Mouse (Mus musculus): ENCODE measurements around the gene Ehf. TPM values are rescaled to one million over a fixed set of nuclear protein-coding genes. Genes with fewer than 3 reads are reported as not detected.

Ehf gene
- polyA plus RNA-seq, 1 experiment from 2014 or later, result 0.08 TPM

- no peak overlapping the region for H3K9ac ChIP-seq
- ATAC-seq (ENCODE audit: low read depth) (no peak), DNase-seq (no peak)
- H3K4me3 ChIP-seq (replicated peaks), result no peak overlapping the region
- WGBS (ENCODE audit: insufficient replicate concordance), result 60% methylated on average over 6 of the region's 6 CpGs
- no peaks in the 10 kb centered on the region for H3K27me3 ChIP-seq
- no peaks in the 10 kb centered on the region for H3K36me3 ChIP-seq
- H3K4me2 ChIP-seq, result no peak overlapping the region
- no peaks in the 10 kb centered on the region for H3K9me3 ChIP-seq (replicated peaks)
- no peak overlapping the region for H3K27ac ChIP-seq
- no peaks in the 10 kb centered on the region for H3K4me1 ChIP-seq (replicated peaks)
These were observed 27.6 kb downstream of the Ehf start for GRCm38 (mm10) chr2:103275316-103275960.

- H3K4me2 ChIP-seq, result no peak overlapping the region
- H3K9me3 ChIP-seq (replicated peaks), result no peaks in the 10 kb centered on the region
- H3K4me3 ChIP-seq (replicated peaks), result no peak overlapping the region
- no peak overlapping the region for H3K9ac ChIP-seq
- H3K27ac ChIP-seq, result no peak overlapping the region
- DNase-seq, result no peak
- H3K36me3 ChIP-seq, result no peaks in the 10 kb centered on the region
- ATAC-seq (ENCODE audit: low read depth), result no peak
- 57% methylated on average over 2 of the region's 2 CpGs for WGBS (ENCODE audit: insufficient replicate concordance)
- no peaks in the 10 kb centered on the region for H3K27me3 ChIP-seq
- no peaks in the 10 kb centered on the region for H3K4me1 ChIP-seq (replicated peaks)
These were observed 28.3 kb downstream of the Ehf start for GRCm38 (mm10) chr2:103274803-103275202.

GRCm38 (mm10) chr2:103274270-103274669 is 28.8 kb downstream of the Ehf start:
- H3K36me3 ChIP-seq, result no peaks in the 10 kb centered on the region
- H3K4me2 ChIP-seq, result no peak overlapping the region
- WGBS (ENCODE audit: insufficient replicate concordance), result 57% methylated on average over 1 of the region's 1 CpGs
- ATAC-seq (ENCODE audit: low read depth) (no peak), DNase-seq (no peak)
- H3K27me3 ChIP-seq, result no peaks in the 10 kb centered on the region
- no peaks in the 10 kb centered on the region for H3K9me3 ChIP-seq (replicated peaks)
- no peak overlapping the region for H3K27ac ChIP-seq
- no peaks in the 10 kb centered on the region for H3K4me1 ChIP-seq (replicated peaks)
- no peak overlapping the region for H3K4me3 ChIP-seq (replicated peaks)
- no peak overlapping the region for H3K9ac ChIP-seq

- 68% methylated on average over 8 of the region's 8 CpGs for WGBS (ENCODE audit: insufficient replicate concordance)
- Histone ChIP-seq H3K4me2 (no peak overlapping the region), H3K9me3 (replicated peaks) (no peaks in the 10 kb centered on the region), H3K4me3 (replicated peaks) (no peak overlapping the region), H3K27me3 (no peaks in the 10 kb centered on the region), H3K27ac (no peak overlapping the region), H3K36me3 (no peaks in the 10 kb centered on the region), H3K9ac (no peak overlapping the region), H3K4me1 (replicated peaks) (no peaks in the 10 kb centered on the region)
- DNase-seq (no peak), ATAC-seq (ENCODE audit: low read depth) (no peak)
These were observed 31.6 kb downstream of the Ehf start for GRCm38 (mm10) chr2:103271481-103271880.

GRCm38 (mm10) chr2:103270556-103271160 is 32.4 kb downstream of the Ehf start:
- Histone ChIP-seq H3K27ac (no peak overlapping the region), H3K4me1 (replicated peaks) (no peaks in the 10 kb centered on the region), H3K4me2 (no peak overlapping the region), H3K36me3 (no peaks in the 10 kb centered on the region), H3K9me3 (replicated peaks) (no peaks in the 10 kb centered on the region), H3K4me3 (replicated peaks) (no peak overlapping the region), H3K27me3 (no peaks in the 10 kb centered on the region), H3K9ac (no peak overlapping the region)
- 69% methylated on average over 5 of the region's 5 CpGs for WGBS (ENCODE audit: insufficient replicate concordance)
- no peak for DNase-seq
- no peak for ATAC-seq (ENCODE audit: low read depth)

GRCm38 (mm10) chr2:103239086-103239485 is 64.0 kb downstream of the Ehf start:
- Histone ChIP-seq H3K36me3 (no peaks in the 10 kb centered on the region), H3K9me3 (replicated peaks) (no peaks in the 10 kb centered on the region), H3K27ac (no peak overlapping the region), H3K4me3 (replicated peaks) (no peak overlapping the region), H3K4me1 (replicated peaks) (no peaks in the 10 kb centered on the region), H3K9ac (no peak overlapping the region), H3K4me2 (no peak overlapping the region), H3K27me3 (no peaks in the 10 kb centered on the region)
- WGBS (ENCODE audit: insufficient replicate concordance), result 72% methylated on average over 4 of the region's 4 CpGs
- ATAC-seq (ENCODE audit: low read depth), result no peak
- no peak for DNase-seq

- Histone ChIP-seq H3K36me3 (no peaks in the 10 kb centered on the region), H3K4me2 (no peak overlapping the region), H3K9me3 (replicated peaks) (no peaks in the 10 kb centered on the region), H3K4me3 (replicated peaks) (no peak overlapping the region), H3K4me1 (replicated peaks) (no peaks in the 10 kb centered on the region), H3K27me3 (no peaks in the 10 kb centered on the region), H3K9ac (no peak overlapping the region), H3K27ac (no peak overlapping the region)
- 82% methylated on average over 2 of the region's 2 CpGs for WGBS (ENCODE audit: insufficient replicate concordance)
- DNase-seq (no peak), ATAC-seq (ENCODE audit: low read depth) (no peak)
These were observed 76.3 kb downstream of the Ehf start for GRCm38 (mm10) chr2:103226781-103227180.

- no peak overlapping the region for H3K9ac ChIP-seq
- no peak for ATAC-seq (ENCODE audit: low read depth)
- H3K4me1 ChIP-seq (replicated peaks), result no peaks in the 10 kb centered on the region
- no peaks in the 10 kb centered on the region for H3K9me3 ChIP-seq (replicated peaks)
- no peak for DNase-seq
- H3K27ac ChIP-seq, result no peak overlapping the region
- no peaks in the 10 kb centered on the region for H3K27me3 ChIP-seq
- no peak overlapping the region for H3K4me3 ChIP-seq (replicated peaks)
- no peaks in the 10 kb centered on the region for H3K36me3 ChIP-seq
- no peak overlapping the region for H3K4me2 ChIP-seq
- WGBS (ENCODE audit: insufficient replicate concordance), result 67% methylated on average over 2 of the region's 2 CpGs
These were observed 82.2 kb downstream of the Ehf start for GRCm38 (mm10) chr2:103220871-103221270.

GRCm38 (mm10) chr2:103218323-103218722 is 84.8 kb downstream of the Ehf start:
- Histone ChIP-seq H3K4me3 (replicated peaks) (no peak overlapping the region), H3K27ac (no peak overlapping the region), H3K36me3 (no peaks in the 10 kb centered on the region), H3K27me3 (no peaks in the 10 kb centered on the region), H3K4me2 (no peak overlapping the region), H3K9ac (no peak overlapping the region), H3K4me1 (replicated peaks) (no peaks in the 10 kb centered on the region), H3K9me3 (replicated peaks) (no peaks in the 10 kb centered on the region)
- DNase-seq, result no peak
- ATAC-seq (ENCODE audit: low read depth), result no peak
- 68% methylated on average over 4 of the region's 4 CpGs for WGBS (ENCODE audit: insufficient replicate concordance)

- no peak overlapping the region for H3K4me3 ChIP-seq (replicated peaks)
- no peak overlapping the region for H3K27ac ChIP-seq
- no peak overlapping the region for H3K4me2 ChIP-seq
- no peaks in the 10 kb centered on the region for H3K4me1 ChIP-seq (replicated peaks)
- no peak overlapping the region for H3K9ac ChIP-seq
- 71% methylated on average over 4 of the region's 4 CpGs for WGBS (ENCODE audit: insufficient replicate concordance)
- H3K27me3 ChIP-seq, result no peaks in the 10 kb centered on the region
- no peak for DNase-seq
- no peak for ATAC-seq (ENCODE audit: low read depth)
- H3K36me3 ChIP-seq, result no peaks in the 10 kb centered on the region
- no peaks in the 10 kb centered on the region for H3K9me3 ChIP-seq (replicated peaks)
These were observed 87.3 kb downstream of the Ehf start for GRCm38 (mm10) chr2:103215801-103216200.

- DNase-seq, result no peak
- Histone ChIP-seq H3K27ac (no peak overlapping the region), H3K27me3 (no peaks in the 10 kb centered on the region), H3K4me3 (replicated peaks) (no peak overlapping the region), H3K4me2 (no peak overlapping the region), H3K9ac (no peak overlapping the region), H3K4me1 (replicated peaks) (no peaks in the 10 kb centered on the region), H3K36me3 (no peaks in the 10 kb centered on the region), H3K9me3 (replicated peaks) (no peaks in the 10 kb centered on the region)
- WGBS (ENCODE audit: insufficient replicate concordance), result 66% methylated on average over 8 of the region's 8 CpGs
- no peak for ATAC-seq (ENCODE audit: low read depth)
These were observed 88.2 kb downstream of the Ehf start for GRCm38 (mm10) chr2:103214861-103215260.

- H3K9ac ChIP-seq, result no peak overlapping the region
- no peaks in the 10 kb centered on the region for H3K36me3 ChIP-seq
- ATAC-seq (ENCODE audit: low read depth), result no peak
- no peak for DNase-seq
- H3K4me2 ChIP-seq, result no peak overlapping the region
- no peak overlapping the region for H3K27ac ChIP-seq
- 59% methylated on average over 1 of the region's 1 CpGs for WGBS (ENCODE audit: insufficient replicate concordance)
- H3K9me3 ChIP-seq (replicated peaks), result no peaks in the 10 kb centered on the region
- no peaks in the 10 kb centered on the region for H3K27me3 ChIP-seq
- no peak overlapping the region for H3K4me3 ChIP-seq (replicated peaks)
- no peaks in the 10 kb centered on the region for H3K4me1 ChIP-seq (replicated peaks)
These were observed 89.5 kb downstream of the Ehf start for GRCm38 (mm10) chr2:103213547-103213946.
